Mouse (Mus musculus): ENCODE results near the gene Tsku.
A peak's percentile ranks its signal among the peaks of the same experiment; 100 is the strongest.

Gene Tsku

GRCm38 (mm10) chr7:98361063-98361652 is at the start of gene Tsku:
Gene Tsku (minus strand): TSS chr7:98361328.
- DNase-seq (ENCODE audit: low spot score in 2 of 2): peak; percentile 65 to 66

DNA sequence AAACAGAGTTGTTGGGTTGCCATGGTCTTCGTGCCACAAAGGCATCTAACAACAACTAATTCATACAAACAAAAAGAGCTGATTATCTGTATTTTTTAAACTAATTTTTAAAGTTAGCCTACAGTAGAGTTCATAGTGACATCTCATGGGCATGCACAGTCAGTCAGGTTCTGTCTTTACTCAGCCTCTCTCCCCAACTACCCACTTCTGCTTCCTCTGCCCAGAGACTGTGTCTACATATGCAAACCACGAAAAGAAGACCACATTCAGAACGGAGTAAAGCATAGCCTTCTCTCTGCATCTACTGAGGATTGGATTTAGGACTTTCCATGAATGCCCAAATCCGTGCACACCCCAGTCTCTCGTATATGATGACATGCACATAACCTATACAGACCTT is 46.5 kb upstream of the Tsku start:
- DNase-seq (ENCODE audit: low spot score in 2 of 2): no peak

GRCm38 (mm10) chr7:98403996-98404395 is 42.9 kb upstream of the Tsku start:
- no peak for DNase-seq (ENCODE audit: low spot score in 2 of 2)

DNA sequence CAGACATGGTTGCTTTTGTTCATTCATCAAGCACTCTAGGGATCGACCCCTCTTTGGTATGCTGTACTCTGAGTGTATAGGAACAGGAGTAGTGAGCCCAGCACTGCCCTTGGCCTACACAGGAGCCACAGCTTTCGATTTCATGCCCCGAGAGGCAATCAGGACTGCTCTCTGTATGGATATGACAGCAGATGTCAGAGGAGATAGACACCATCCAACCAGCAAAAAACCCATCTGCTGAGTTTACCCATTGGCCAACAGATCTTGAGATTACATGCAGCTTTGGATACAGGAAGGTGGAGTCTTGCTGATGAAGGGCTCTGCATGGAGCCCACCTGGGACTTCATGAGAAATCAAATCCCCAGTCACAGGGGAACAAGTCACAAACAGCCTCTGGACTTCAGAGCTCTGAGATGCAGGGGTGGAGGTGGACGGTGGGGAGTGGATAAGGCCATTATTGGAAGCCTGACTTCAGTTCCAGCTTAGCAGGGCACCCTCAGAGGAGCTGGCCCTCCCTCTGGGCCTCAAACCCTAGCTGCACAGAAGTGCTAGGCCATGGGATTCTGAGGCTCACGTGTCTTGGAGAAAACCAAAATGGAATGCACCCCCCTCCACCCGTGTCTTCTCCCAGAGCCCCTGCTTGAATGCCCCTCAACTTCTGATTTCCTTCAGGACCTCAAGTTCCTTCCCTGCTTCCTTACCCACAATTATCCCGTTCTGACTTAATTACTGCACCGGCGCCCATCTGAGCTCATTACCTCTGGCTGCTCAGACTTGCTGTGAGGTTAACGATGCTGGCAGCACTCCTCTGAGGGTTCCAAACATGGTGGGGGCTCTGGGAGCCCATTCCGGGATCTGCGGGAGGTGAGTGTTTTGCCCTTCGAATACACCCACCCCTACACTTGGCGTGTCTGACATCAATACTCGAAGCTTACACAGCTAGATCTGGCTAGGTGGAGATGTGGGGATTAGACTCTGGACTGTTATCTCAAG is 41.8 kb upstream of the Tsku start:
- no peak for DNase-seq (ENCODE audit: low spot score in 2 of 2)

GRCm38 (mm10) chr7:98392466-98393201 is 31.5 kb upstream of the Tsku start:
- DNase-seq (ENCODE audit: low spot score in 2 of 2): no peak

DNA sequence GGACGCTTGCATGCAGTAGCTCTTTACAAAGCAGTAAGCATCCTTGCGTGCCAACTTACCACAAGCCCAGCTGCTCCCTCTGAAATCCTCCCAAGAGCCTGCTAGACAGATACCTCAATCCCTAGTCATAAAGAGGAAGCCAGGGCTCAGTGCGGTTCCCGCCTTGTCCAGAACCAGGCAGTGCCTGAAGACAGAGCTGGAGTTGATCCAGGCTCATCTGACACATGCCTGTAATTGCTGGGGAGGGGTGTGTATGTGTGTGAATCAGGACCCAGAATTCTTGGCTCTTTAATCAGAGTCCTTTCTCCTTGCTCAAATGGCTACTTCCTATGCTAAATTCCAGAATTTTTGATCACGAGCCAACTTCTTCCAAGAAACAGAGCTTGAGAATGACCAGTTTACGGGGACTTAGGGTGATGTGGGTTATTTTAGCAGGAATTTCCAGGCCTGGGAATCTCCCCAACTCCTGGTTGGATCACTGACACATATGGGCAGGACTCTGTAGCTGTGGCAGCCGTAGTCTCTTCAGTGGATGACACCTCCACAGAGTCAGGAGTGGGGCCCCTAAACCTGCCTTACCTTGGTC is 30.3 kb upstream of the Tsku start:
- DNase-seq (ENCODE audit: low spot score in 2 of 2): no peak

DNA sequence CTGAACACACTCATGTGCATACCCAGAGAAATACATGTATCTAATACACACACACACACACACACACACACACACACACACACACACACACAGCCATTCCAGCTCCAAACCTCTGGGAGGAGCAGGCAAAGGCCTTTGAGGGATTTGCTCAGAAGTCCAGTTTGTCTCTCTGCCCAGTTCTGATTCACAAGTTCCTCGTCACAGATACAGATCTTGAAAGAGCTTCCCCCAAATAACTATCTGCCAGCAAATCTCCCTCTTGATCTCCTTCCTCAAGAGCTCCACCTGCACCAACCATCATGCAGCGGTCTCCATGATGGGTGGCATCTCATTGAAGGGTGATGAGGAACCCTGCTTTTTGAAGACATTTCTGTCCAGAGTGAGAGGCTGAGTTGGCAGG is 29.4 kb upstream of the Tsku start:
- DNase-seq (ENCODE audit: low spot score in 2 of 2): no peak

GRCm38 (mm10) chr7:98389656-98390055 is 28.5 kb upstream of the Tsku start:
- no peak for DNase-seq (ENCODE audit: low spot score in 2 of 2)

DNA sequence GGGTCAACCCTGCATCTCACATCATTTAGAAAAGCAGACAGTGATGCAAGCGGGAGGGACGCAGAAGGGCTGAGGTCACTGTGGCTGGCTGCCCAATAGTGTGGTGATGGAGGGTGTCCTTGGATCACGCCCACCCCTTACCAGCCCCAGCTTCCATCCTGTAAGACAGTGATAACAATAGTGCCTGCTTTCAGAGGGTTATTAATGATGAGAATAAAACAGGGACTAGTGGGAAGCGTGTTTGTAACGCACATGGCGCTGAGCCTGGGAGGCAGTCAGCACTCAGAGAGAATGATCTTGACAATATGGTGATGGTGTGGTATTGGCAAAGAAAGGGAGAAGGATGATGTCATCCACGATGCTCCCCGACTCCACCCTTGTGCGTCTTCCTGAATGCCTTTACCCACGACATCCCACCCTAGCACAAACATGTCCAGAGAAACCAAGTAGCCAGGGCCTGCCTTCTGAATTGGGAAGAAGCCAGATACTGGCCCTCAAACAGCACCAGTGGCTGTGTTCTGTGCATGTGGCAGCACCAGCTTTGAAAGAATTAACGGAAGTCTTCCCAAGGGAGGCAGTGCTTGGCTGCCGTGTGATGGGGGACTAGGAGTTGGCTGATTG is 27.9 kb upstream of the Tsku start:
- DNase-seq (ENCODE audit: low spot score in 2 of 2): no peak

DNA sequence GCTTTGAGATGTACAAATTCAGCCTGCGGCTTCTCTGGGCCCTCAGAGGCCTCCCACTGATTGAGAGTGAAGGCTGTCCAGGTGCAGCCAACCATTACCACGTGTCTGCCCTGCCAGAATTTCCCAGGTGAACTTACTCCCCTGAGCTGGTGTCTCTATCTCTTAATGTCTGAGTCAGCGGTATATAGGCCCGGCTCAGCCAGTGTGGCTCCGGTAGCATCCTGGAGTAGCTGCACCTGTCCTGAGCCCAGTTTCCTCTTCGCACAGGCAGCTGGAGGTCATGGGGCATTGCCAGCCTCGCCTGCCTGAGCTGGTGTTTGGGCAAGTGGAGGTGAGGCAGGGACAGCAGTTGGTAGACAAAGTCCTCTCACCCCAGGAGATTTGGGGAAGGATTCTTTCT is 26.1 kb upstream of the Tsku start:
- DNase-seq (ENCODE audit: low spot score in 2 of 2): no peak

DNA sequence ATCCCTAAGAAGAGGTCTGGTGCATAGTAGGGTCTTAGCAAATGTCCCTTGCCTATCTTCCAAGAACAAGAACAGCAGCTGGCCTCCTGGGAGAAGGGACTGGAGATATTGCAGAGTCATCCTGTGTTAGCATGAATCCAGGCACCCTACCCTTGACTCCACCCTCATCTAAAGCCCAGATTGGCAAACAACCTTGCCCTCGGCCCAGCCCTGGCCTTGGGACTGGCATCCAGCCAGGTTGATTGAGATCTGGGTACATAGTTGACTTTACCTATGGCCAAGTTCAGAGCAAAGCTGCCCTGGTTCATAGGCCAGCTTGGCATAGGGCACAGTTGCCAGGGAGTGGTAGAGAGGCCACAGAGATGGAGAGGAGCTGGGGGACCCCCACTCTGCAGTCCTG is 24.0 kb upstream of the Tsku start:
- DNase-seq (ENCODE audit: low spot score in 2 of 2): no peak

DNA sequence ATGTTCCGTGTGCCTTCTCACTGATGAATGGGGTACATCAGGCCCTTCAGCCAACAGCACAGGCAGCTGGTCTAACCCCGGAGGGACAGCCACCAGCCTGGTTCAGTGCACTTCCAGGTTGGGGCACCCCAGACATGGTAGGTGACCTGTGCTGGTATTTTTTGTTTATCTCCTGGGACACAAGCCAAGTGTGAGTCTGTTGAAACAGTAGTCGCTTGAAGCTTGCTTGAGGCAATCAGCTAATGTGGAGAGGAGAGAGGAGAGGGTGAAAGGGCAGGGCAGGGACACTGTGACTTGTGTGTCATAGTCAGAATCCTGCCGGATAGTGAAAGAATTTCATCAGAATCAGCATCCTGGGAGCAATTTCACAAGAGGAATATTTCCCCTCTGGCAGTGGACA is 22.2 kb upstream of the Tsku start:
- no peak for DNase-seq (ENCODE audit: low spot score in 2 of 2)

DNA sequence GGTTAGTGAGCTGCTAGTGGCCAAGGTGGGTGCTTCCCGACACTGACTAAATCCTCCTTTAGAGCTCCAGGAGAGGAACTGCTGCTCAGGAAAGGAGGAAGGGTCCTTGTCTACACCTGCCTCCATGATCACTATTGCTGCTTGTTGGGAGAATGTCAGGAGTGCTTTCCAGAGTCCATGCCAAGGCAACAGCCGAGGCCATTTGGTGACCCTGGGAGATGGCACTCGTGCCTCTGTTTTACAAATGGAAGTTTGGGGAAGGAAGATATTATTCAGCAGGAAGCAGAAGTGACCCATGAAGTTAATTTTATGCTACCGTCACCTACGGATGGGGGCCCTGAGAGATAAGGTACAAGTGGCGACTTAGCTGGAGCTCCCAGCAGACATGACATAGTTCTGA is 21.7 kb upstream of the Tsku start:
- no peak for DNase-seq (ENCODE audit: low spot score in 2 of 2)

DNA sequence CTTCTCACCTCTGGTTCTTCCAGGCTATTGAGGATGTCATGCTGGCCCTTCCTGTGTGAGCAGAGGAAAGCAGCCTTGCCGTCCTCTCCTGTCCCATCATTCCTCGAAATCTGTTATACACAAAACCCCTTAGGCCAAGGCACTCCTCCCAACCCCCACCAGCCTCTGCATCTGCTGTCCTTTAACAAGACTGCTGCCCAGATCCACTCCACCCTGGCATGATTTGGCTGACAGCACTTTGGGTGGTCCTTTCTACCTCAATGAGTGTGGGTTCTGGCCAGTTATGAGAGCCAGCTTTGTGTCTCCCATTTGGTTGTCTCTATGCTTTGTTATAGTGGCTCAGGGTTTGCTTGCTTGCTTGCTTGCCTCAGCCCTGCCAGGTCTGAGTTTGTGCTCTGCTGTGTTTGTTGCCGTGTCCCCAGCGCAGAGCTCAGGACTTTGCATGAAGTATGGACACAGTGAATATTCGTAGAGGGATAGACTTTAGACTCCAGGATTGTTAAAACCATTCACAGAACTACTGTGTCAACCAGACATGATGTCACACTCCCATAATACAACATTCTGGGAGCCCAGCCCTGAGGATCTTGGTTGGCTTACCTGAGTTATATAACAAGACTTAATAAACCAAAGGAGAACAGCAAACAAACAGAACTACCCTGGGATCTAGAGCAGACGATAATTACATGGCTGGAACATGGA is 19.2 kb upstream of the Tsku start:
- DNase-seq (ENCODE audit: low spot score in 2 of 2): no peak

GRCm38 (mm10) chr7:98379232-98379631 is 18.1 kb upstream of the Tsku start:
- DNase-seq (ENCODE audit: low spot score in 2 of 2): no peak

DNA sequence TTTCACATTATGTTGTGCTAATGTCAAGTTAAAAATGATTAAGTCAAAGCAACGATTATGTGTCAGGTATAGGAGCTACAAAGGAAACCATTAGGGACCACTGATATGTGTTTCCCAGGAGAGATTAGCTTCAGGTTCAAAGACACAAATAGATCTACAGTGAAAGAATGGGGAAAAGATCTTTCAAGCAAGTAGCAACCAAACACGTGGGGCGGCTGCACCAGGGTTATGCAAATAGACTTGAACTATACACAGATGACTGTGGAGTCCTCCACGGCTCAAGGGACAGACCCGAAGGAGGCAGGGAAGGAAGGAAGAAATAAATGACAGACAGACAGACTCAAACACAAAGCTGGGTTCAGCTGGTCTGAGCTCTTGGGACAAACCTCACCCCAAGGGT is 16.1 kb upstream of the Tsku start:
- no peak for DNase-seq (ENCODE audit: low spot score in 2 of 2)

- DNase-seq (ENCODE audit: low spot score in 2 of 2): peak; percentile 43 to 57
These were observed 10.0 kb upstream of the Tsku start for GRCm38 (mm10) chr7:98371161-98371560.

- DNase-seq (ENCODE audit: low spot score in 2 of 2): no peak
These were observed 8.7 kb upstream of the Tsku start for GRCm38 (mm10) chr7:98369762-98370369.

- DNase-seq (ENCODE audit: low spot score in 2 of 2): no peak
These were observed 534 bp upstream of the Tsku start for GRCm38 (mm10) chr7:98361662-98362061.

GRCm38 (mm10) chr7:98360621-98360990 is 522 bp downstream of the Tsku start:
- peak in 1 of 2 experiments; percentile 14 for DNase-seq (ENCODE audit: low spot score in 2 of 2)
